Mouse (Mus musculus) forebrain, embryonic 14.5 days (tissue): ENCODE results near the gene 1110012L19Rik. TPM values are rescaled to one million over a fixed set of nuclear protein-coding genes. Genes with fewer than 3 reads are reported as not detected.
"Not testable (repeated sequence)": the region's sequence is repeated elsewhere in the genome, so short reads cannot be mapped to it uniquely, and the experiment has no call there.

Experiments used
- ATAC-seq: fragments of 200-750 bp; cut with Nextera tagmentation; 2 replicates; pipeline ENCODE4 v1.8.0; 2017; ENCODE audit warnings: mild to moderate bottlenecking, moderate library complexity
- DNase-seq: peaks from one replicate; pipeline ENCODE4 v3.0.0-alpha.2; 2015; ENCODE audit warnings: low spot score
- H3K27ac ChIP-seq: fragments of 300-500 bp; sonication (generic); 2 replicates; pipeline ENCODE4 v1.5.1; 2014; ENCODE audit warnings: low read depth, mild to moderate bottlenecking, control low read depth, low read length, moderate library complexity
- H3K27me3 ChIP-seq: fragments of 300-500 bp; sonication (generic); replicated peaks from 2 replicates; pipeline ENCODE4 v1.6.1; 2014; ENCODE audit warnings: low read length, control low read depth, mixed read lengths; ENCODE audit not compliant: control insufficient read depth, insufficient read depth
- H3K36me3 ChIP-seq: fragments of 300-500 bp; sonication (generic); 2 replicates; pipeline ENCODE4 v1.6.1; 2014; ENCODE audit warnings: low read length, control low read depth; ENCODE audit not compliant: control insufficient read depth, insufficient read depth
- H3K4me1 ChIP-seq: fragments of 300-500 bp; sonication (generic); 2 replicates; pipeline ENCODE4 v1.6.1; 2014; ENCODE audit warnings: antibody characterized with exemption, low read length, control low read depth; ENCODE audit not compliant: control insufficient read depth, insufficient read depth
- H3K4me2 ChIP-seq: fragments of 300-500 bp; sonication (generic); 2 replicates; pipeline ENCODE4 v1.6.1; 2014; ENCODE audit warnings: mild to moderate bottlenecking, control low read depth, low read length
- H3K4me3 ChIP-seq: fragments of 300-500 bp; sonication (generic); 2 replicates; pipeline ENCODE4 v1.5.1; 2014; ENCODE audit warnings: low read depth, low read length, control low read depth
- H3K9ac ChIP-seq: fragments of 300-500 bp; sonication (generic); 2 replicates; pipeline ENCODE4 v1.6.1; 2014; ENCODE audit warnings: mild to moderate bottlenecking, low read length, control low read depth, moderate library complexity
- H3K9me3 ChIP-seq: fragments of 300-500 bp; sonication (generic); replicated peaks from 2 replicates; pipeline ENCODE4 v1.6.1; 2016; ENCODE audit warnings: low read length, control low read depth, mixed read lengths; ENCODE audit not compliant: control insufficient read depth
- WGBS: fragments of 180-500 bp; shearing (Covaris S2); extraction: QIAGEN DNeasy Blood & Tissue Kit; methylation state at CpG from one replicate; pipeline ENCODE4 v1.1.7; 2014; 5-methylcytosine and 5-hydroxymethylcytosine counted together
- polyA plus RNA-seq: library from polyadenylated mRNA; unstranded; fragments of >200 nt; fragmentation: Nextera tagmentation; extraction: Ambion mirVana; gene quantifications from 2 replicates; pipeline ENCODE4 v1.2.1, GENCODE M21; 2014

1110012L19Rik gene
- polyA plus RNA-seq, 1 experiment from 2014 or later = 45.4 TPM

GRCm38 (mm10) chrX:70385962-70386351, 280 bp downstream of the 1110012L19Rik start:
- peak overlapping the region; percentile 66 for H3K9ac ChIP-seq
- H3K27me3 ChIP-seq = no peaks in the 10 kb centered on the region
- DNase-seq = no peak
- H3K4me3 ChIP-seq = peak overlapping the region; percentile 44
- H3K4me1 ChIP-seq = peaks cover 2% of the 10 kb centered on the region; the same call in 1 of the 2 replicates
- 27% methylated on average over 11 of the region's 11 CpGs for WGBS
- no peaks in the 10 kb centered on the region for H3K9me3 ChIP-seq
- H3K27ac ChIP-seq = 0 out of 2 replicates have a peak overlapping the region, but pooled peaks have one; percentile 27
- peak overlapping the region; percentile 53 for H3K4me2 ChIP-seq
- peak; percentile 43; the same call in 1 of the 2 replicates for ATAC-seq
- peaks cover 4% of the 10 kb centered on the region; the same call in 1 of the 2 replicates for H3K36me3 ChIP-seq

- H3K27ac ChIP-seq, DNase-seq, H3K9me3 ChIP-seq, H3K4me3 ChIP-seq, ATAC-seq, H3K36me3 ChIP-seq, H3K9ac ChIP-seq, H3K27me3 ChIP-seq, H3K4me1 ChIP-seq, H3K4me2 ChIP-seq: not testable (repeated sequence)
Observed at GRCm38 (mm10) chrX:70392636-70393035, 7.0 kb downstream of the 1110012L19Rik start.

- not testable (repeated sequence) for H3K4me3 ChIP-seq, H3K4me1 ChIP-seq, ATAC-seq, H3K36me3 ChIP-seq, H3K9me3 ChIP-seq, DNase-seq, H3K27ac ChIP-seq, H3K27me3 ChIP-seq, H3K9ac ChIP-seq, H3K4me2 ChIP-seq
- WGBS = 77% methylated on average over 3 of the region's 3 CpGs
Observed at GRCm38 (mm10) chrX:70425473-70425872, 39.8 kb downstream of the 1110012L19Rik start.

Other genes starting within 250 kb of the 1110012L19Rik start
- 13.8 and 15.1 TPM in 2 replicates for gene Ids, start 20.8 kb upstream of the 1110012L19Rik start, polyA plus RNA-seq
- gene Tmem185a, start 91.3 kb downstream of the 1110012L19Rik start, polyA plus RNA-seq = 57.1 and 62.0 TPM in 2 replicates